Mouse (Mus musculus) spleen, postnatal 14 days (tissue): ENCODE measurements around the gene Map2.

Experiments
- DNase-seq, 2 experiments: peaks; one replicate each; pipeline ENCODE4 v3.0.0; 2021 to 2022; ENCODE audit warnings: low spot score in 2 of 2

The Map2 gene

GRCm38 (mm10) chr1:66175041-66175665 lies at the start of gene Map2:
Map2 (plus strand) TSS chr1:66175273.
- peak in 1 of 2 experiments; percentile 22 for DNase-seq

GRCm38 (mm10) chr1:66133014-66133413 lies 42.1 kb upstream of the Map2 start:
- DNase-seq: no peak

GRCm38 (mm10) chr1:66135324-66135723 lies 39.7 kb upstream of the Map2 start:
- no peak for DNase-seq

GRCm38 (mm10) chr1:66140686-66141085 lies 34.4 kb upstream of the Map2 start:
- no peak for DNase-seq

- DNase-seq: no peak
These were observed 29.9 kb upstream of the Map2 start for GRCm38 (mm10) chr1:66145180-66145579.

GRCm38 (mm10) chr1:66148825-66149514 lies 26.1 kb upstream of the Map2 start:
- no peak for DNase-seq

- DNase-seq: no peak
These were observed 24.3 kb upstream of the Map2 start for GRCm38 (mm10) chr1:66150806-66151205.

GRCm38 (mm10) chr1:66157135-66157534 lies 17.9 kb upstream of the Map2 start:
- no peak for DNase-seq

GRCm38 (mm10) chr1:66157589-66157988 lies 17.5 kb upstream of the Map2 start:
- no peak for DNase-seq

GRCm38 (mm10) chr1:66164648-66165047 lies 10.4 kb upstream of the Map2 start:
- DNase-seq: no peak

- no peak for DNase-seq
These were observed 6.4 kb upstream of the Map2 start for GRCm38 (mm10) chr1:66168722-66169121.

GRCm38 (mm10) chr1:66172127-66172526 lies 2.9 kb upstream of the Map2 start:
- no peak for DNase-seq

GRCm38 (mm10) chr1:66173630-66174029 lies 1.4 kb upstream of the Map2 start:
- DNase-seq: no peak

- no peak for DNase-seq
These were observed 1.2 kb downstream of the Map2 start for GRCm38 (mm10) chr1:66176012-66176837.

GRCm38 (mm10) chr1:66176838-66177105 lies 1.7 kb downstream of the Map2 start:
- no peak for DNase-seq

- DNase-seq: no peak
These were observed 2.6 kb downstream of the Map2 start for GRCm38 (mm10) chr1:66177489-66178170.

- no peak for DNase-seq
These were observed 12.1 kb downstream of the Map2 start for GRCm38 (mm10) chr1:66187016-66187681.

- DNase-seq: no peak
These were observed 17.3 kb downstream of the Map2 start for GRCm38 (mm10) chr1:66192401-66192800.

GRCm38 (mm10) chr1:66192891-66193290 lies 17.8 kb downstream of the Map2 start:
- DNase-seq: no peak

- no peak for DNase-seq
These were observed 20.1 kb downstream of the Map2 start for GRCm38 (mm10) chr1:66195040-66195726.

- no peak for DNase-seq
These were observed 21.2 kb downstream of the Map2 start for GRCm38 (mm10) chr1:66196240-66196639.
